Mouse (Mus musculus): ENCODE data around the gene Nfkbil1.

- TF ChIP-seq CTCF (IDR thresholded peaks at IDR 0.05; ENCODE audit: low read depth, low read length) (no peak), POLR2A (IDR thresholded peaks at IDR 0.05; ENCODE audit: borderline replicate concordance, low read depth, low read length) (no peak)
Measured at GRCm38 (mm10) chr17:35234903-35235302, 689 bp downstream of the Nfkbil1 start.

Data from bone marrow macrophage, adult 2 months (primary cell).